Mouse (Mus musculus) embryonic fibroblast, embryonic 13.5 days (primary cell): ENCODE measurements at regions not wholly inside any gene's neighbourhood (a gene's known extent, or its start where the extent isn't known, plus 50 kb on each side); places are given as distances from the start of the nearest gene placed in this dataset.

Experiments
- CTCF ChIP-seq: IDR thresholded peaks from 2 replicates; pipeline ENCODE4 v1.5.1; 2011; ENCODE audit warnings: mild to moderate bottlenecking, control low read depth, low read length, moderate library complexity, borderline replicate concordance; ENCODE audit not compliant: insufficient read depth
- POLR2A ChIP-seq: IDR thresholded peaks from 2 replicates; pipeline ENCODE4 v1.6.1; 2011; ENCODE audit warnings: low read depth, mild to moderate bottlenecking, control low read depth, low read length, moderate library complexity

DNA sequence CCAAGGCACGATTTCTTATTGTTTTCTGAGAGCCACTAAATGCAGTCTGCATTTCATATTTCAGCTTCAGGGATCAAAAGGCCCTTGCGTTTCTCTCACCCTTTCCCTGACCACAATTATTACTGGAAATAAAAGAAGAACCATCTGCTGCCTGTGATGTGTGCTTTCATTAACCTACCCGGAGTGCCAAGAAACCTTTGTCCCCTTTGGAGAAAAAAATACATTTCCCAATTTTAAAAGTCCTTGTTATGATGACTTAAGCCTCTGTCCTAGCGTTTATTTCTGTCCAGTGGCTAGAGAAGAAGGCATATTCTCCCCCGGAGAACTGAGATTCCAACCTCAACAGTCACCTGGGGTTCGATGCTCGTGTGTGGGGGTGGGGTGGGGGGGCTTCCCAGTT lies 89.3 kb upstream of the Zcchc2 start:
- TF ChIP-seq CTCF: no peak
- TF ChIP-seq POLR2A: no peak
